ENCODE assay signal across 36 mouse cellular contexts in genomic region chr16:12518264-12518663, GRCm38 (mm10).
"Had no signal": no experiment of that assay in that cellular context is flagged by ENCODE, and none has a peak within 500 bp of the region (broad histone marks: within the 10 kb centered on the region; RNA-seq: fewer than 3 reads in every experiment).

No protein-coding gene starts in this region.

- H3K27ac ChIP-seq: heart, embryonic 10.5 days; heart, embryonic 13.5 days; heart, embryonic 15.5 days; hindbrain, embryonic 10.5 days; hindbrain, embryonic 12.5 days; hindbrain, embryonic 13.5 days; hindbrain, embryonic 14.5 days; hindbrain, embryonic 15.5 days; hindbrain, postnatal 0 days; kidney, postnatal 0 days; layer of hippocampus, adult 2 months; left cerebral cortex, adult 2 months had no signal

- H3K4me1 ChIP-seq: heart, embryonic 10.5 days; heart, embryonic 12.5 days; heart, embryonic 13.5 days; heart, embryonic 15.5 days; hindbrain, embryonic 10.5 days; hindbrain, embryonic 12.5 days; hindbrain, embryonic 13.5 days; hindbrain, embryonic 15.5 days; intestine, embryonic 15.5 days had no signal

- DNase-seq: heart, postnatal 10 days; heart, postnatal 14 days; heart, postnatal 36 days; heart, postnatal 4 days; kidney, adult 11 months; kidney, adult 18-20 months; kidney, adult 2 months; kidney, adult 8-10 months; kidney, adult 9 months; kidney, postnatal 10 days; kidney, postnatal 14 days; kidney, postnatal 25 days; kidney, postnatal 36 days; kidney, postnatal 4 days; layer of hippocampus, adult 9-11 months; layer of hippocampus, postnatal 36 days had no signal

- H3K9me3 ChIP-seq: heart, embryonic 10.5 days; heart, embryonic 12.5 days; heart, embryonic 13.5 days; heart, embryonic 15.5 days; hindbrain, embryonic 10.5 days; hindbrain, embryonic 12.5 days; hindbrain, embryonic 13.5 days; hindbrain, embryonic 15.5 days; intestine, embryonic 15.5 days; kidney, embryonic 15.5 days had no signal

- H3K9ac ChIP-seq: heart, embryonic 12.5 days; heart, embryonic 13.5 days; heart, embryonic 15.5 days; hindbrain, embryonic 12.5 days; hindbrain, embryonic 13.5 days; hindbrain, embryonic 14.5 days; hindbrain, embryonic 15.5 days; intestine, embryonic 15.5 days; kidney, embryonic 15.5 days had no signal

- H3K4me3 ChIP-seq: heart, embryonic 10.5 days; heart, embryonic 12.5 days; heart, embryonic 13.5 days; heart, embryonic 15.5 days; hindbrain, embryonic 10.5 days; hindbrain, embryonic 12.5 days; hindbrain, embryonic 13.5 days; hindbrain, embryonic 15.5 days; intestine, embryonic 15.5 days; kidney, embryonic 15.5 days; layer of hippocampus, adult 2 months; left cerebral cortex, adult 2 months had no signal

- H3K4me2 ChIP-seq: heart, embryonic 11.5 days; heart, embryonic 12.5 days; heart, embryonic 13.5 days; heart, embryonic 15.5 days; hindbrain, embryonic 12.5 days; hindbrain, embryonic 13.5 days; hindbrain, embryonic 14.5 days; hindbrain, embryonic 15.5 days; intestine, embryonic 15.5 days; kidney, embryonic 15.5 days had no signal

- H3K27me3 ChIP-seq: heart, embryonic 12.5 days; heart, embryonic 13.5 days; heart, embryonic 15.5 days; hindbrain, embryonic 12.5 days; hindbrain, embryonic 13.5 days; hindbrain, embryonic 15.5 days; intestine, embryonic 15.5 days; kidney, embryonic 15.5 days had no signal

- ATAC-seq: hindbrain, embryonic 16.5 days; hindbrain, postnatal 0 days; inflammation-experienced regulatory T-cells, adult 6 months; intestine, embryonic 15.5 days; intestine, embryonic 16.5 days; intestine, postnatal 0 days had no signal

- H3K36me3 ChIP-seq: heart, embryonic 10.5 days; heart, embryonic 12.5 days; heart, embryonic 13.5 days; heart, embryonic 15.5 days; hindbrain, embryonic 10.5 days; hindbrain, embryonic 12.5 days; hindbrain, embryonic 13.5 days; hindbrain, embryonic 15.5 days; intestine, embryonic 15.5 days; kidney, embryonic 15.5 days had no signal
